Mouse (Mus musculus) v-Abl transformed pro-B cells (cell line): ENCODE measurements around the gene Hmgcs2.

ENCODE experiments used
- in situ Hi-C, 2 experiments: fragments of 400-800 bp; cut with MboI; formaldehyde crosslinking; loops; one replicate each; pipeline ENCODE4 v1.15.1; 2025; ENCODE audit not compliant: unreplicated experiment in 2 of 2

Gene Hmgcs2

DNA sequence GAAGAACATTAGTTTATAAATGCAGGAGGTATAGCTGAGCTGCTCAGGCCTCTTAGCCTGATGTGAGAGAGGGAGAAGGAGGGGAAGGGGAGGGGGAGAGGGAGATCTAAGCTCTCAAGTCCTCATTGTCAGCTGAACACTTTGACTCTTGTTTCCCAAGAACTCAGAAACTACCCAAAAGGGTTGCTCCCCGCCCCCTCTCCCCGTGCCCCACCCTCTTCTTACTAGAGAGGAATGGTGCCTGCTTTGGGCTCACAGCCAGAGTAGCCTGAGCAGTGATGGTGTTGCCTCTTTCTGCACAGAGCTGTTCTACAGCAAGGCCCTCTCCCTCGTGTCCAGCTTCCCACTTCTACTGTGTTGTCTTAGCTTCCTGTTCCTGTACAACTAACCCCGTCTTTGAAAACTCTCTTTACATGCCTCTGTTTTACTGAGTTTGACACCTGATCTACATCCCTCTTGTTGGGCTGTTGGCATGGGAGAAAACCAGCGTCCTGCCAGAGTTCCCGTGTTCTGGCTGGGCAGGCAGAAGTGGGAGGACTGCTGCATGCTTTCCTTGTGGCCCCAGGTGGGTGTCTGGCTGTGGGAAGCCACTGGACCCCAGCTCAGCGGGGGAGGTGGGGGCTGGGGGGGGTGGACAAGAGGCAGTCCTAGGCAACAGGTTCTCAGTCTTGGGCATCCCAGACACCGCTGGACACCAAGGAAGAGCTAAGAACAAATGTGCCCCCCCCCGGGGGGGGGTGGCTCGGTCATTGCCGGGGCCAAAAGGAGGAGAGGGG, 6.4 kb upstream of the Hmgcs2 start:
- in situ Hi-C loops = no loop called here

GRCm38 (mm10) chr3:98279682-98280081, 553 bp upstream of the Hmgcs2 start:
- in situ Hi-C loops = no loop called here

DNA sequence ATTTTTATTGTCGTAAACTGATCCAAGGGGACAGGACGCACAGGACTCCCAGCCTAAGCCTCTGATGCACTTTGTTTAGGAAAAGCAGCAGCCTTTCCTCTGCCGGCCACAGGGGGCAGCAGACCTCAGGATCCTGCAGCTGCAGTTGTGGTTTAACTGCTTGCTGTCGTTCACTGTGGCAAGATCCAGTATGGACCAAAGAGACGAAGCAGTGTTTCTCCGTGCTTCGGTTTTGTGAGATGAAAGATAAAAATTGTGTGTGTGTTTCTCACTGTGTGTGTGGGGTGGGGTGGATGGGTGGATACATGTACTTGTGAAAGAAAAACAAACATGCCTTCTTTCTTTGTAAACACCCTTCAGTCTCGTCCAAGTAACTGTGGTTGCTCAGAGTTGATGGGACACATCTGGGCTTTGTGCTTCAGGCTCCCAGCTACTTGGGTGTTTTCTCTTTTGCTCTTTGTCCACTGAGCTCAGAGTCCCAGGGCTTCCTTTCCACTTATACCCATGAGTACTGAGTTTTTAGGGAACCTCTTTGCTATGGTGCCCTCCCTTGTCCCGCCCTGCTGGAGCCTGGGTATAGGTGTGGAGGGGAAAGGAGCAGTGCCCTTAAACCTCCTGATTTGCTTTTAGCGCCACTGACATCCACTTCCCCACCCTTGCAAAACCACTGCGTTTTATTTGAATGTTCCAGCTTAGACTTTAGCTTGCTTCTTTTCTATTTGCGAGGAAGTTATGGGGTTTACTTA, 871 bp downstream of the Hmgcs2 start:
- in situ Hi-C loops = no loop called here

DNA sequence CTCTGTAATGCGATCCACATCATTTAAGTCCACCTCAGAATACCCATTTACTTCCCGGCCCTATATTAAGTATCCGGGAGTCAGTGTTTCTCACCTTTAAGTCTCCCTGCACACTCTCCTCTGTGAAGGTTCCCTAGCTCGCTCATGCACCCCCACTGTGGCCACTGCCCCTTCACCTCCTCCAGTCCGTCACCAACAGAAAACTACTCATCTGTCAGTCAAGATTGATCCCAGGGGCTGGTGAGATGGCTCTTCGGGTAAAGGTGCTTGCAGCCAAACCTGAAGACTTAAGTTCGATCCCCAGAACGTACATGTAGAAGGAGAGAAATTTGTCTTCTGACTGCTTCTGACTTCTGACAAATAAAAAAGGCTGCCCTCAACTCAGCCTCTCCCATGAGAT, 2.2 kb downstream of the Hmgcs2 start:
- in situ Hi-C loops = no loop called here

GRCm38 (mm10) chr3:98283205-98283604, 3.0 kb downstream of the Hmgcs2 start:
- in situ Hi-C loops = no loop called here

- in situ Hi-C loops = no loop called here
These were observed 10.8 kb downstream of the Hmgcs2 start for GRCm38 (mm10) chr3:98291044-98291443.

DNA sequence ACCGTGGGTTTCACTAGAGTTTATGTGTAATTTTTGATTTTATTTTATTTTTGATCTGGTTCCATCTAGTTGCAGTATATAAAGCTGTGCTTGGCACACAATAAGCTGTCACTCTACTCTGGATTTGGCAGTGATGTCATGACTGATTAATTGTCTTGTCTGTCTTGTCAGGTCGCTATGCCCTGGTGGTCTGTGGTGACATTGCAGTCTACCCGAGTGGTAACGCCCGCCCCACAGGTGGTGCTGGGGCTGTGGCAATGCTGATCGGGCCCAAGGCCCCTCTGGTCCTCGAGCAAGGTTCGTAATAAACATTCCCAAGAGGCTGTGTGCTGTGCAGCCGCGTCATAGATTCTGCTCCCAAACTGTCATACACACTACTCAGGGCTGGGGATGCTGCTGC, 15.7 kb downstream of the Hmgcs2 start:
- in situ Hi-C loops = no loop called here

DNA sequence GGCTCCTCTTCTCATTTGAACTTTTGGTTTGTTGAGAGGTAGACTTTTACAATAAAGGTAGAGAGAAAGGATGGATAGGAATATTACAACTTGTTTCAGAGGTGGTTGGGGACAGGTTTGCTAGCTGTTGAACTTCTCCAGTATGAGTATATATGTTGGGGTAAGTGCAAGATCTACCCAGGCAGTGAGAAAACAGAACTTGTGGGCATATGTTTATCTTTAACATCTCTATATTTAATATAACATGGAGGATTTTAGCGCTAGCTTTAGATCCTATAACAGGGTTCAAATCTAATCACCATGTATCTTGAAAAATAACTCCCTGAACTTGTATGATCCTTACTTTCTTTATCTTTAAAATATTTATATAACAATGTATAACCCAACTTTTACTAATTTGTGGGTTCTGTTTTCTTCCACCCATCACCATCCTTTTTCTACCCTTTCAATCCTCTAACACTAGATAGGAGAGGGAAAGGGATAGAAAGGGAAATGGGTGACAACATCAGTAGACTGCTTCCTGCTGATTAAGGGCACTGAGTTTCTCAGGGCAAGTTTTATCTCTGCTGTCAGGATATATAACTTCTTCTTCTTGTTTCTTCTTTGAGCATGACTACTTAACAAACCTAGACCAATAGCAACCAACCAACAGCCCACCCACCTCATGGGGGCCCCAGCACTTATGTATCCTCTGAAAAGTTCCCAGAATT, 19.3 kb downstream of the Hmgcs2 start:
- in situ Hi-C loops = no loop called here

DNA sequence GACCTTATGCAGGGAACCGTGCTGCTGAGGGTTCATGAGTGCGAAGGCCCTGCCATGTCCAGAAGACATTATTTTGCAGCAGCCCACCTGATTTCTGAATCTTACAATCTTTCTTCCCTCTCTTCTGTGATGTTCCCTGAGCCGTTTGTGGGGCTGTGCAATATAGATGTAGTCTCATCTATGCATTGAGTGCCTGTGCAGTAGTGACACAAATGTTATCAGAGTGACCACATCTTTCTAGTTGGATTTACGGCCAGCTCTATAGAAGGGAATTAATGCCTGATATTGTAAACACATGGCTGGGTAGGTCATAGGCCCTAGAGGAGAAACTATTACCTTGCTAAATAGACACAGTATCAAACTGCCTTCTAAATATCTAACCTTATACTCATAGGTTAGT, 20.0 kb downstream of the Hmgcs2 start:
- in situ Hi-C loops = no loop called here

GRCm38 (mm10) chr3:98301761-98302160, 21.5 kb downstream of the Hmgcs2 start:
- in situ Hi-C loops = no loop called here

DNA sequence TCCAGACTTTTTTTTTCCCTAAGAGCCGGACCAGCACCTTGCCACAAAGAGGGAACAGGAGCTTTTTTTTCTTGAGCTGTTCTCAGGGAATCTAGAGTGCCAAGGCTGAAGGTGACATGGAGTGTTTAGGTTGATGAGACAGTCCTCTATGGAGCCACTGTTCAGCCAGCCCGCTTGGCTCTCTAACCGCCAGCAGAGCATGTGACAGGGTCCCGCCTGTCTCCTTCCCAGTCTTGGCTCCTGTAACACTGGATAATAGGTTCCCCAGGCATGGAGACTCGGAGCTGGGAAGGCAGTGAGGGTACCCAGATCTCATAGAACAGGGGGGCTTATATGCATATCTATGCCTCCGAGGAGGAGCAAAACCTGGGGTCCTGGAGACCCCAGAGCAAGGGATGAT, 28.4 kb downstream of the Hmgcs2 start:
- in situ Hi-C loops = no loop called here

- in situ Hi-C loops = loop anchor here (5.0 to 10.0 kb wide), 3 partner anchors 83 to 636 kb away; partner anchors contain the start of gene Gm17651 (in 1 of the 2)
These were observed 30.2 kb downstream of the Hmgcs2 start for GRCm38 (mm10) chr3:98310456-98310855.

- in situ Hi-C loops = loop anchor here (5.0 to 10.0 kb wide), 3 partner anchors 86 to 638 kb away; partner anchors contain the start of gene Gm17651 (in 1 of the 2)
These were observed 32.6 kb downstream of the Hmgcs2 start for GRCm38 (mm10) chr3:98312867-98313266.

GRCm38 (mm10) chr3:98313294-98314155, 33.3 kb downstream of the Hmgcs2 start:
- in situ Hi-C loops = loop anchor here (5.0 to 10.0 kb wide), 3 partner anchors 86 to 639 kb away; partner anchors contain the start of gene Gm17651 (in 1 of the 2)

DNA sequence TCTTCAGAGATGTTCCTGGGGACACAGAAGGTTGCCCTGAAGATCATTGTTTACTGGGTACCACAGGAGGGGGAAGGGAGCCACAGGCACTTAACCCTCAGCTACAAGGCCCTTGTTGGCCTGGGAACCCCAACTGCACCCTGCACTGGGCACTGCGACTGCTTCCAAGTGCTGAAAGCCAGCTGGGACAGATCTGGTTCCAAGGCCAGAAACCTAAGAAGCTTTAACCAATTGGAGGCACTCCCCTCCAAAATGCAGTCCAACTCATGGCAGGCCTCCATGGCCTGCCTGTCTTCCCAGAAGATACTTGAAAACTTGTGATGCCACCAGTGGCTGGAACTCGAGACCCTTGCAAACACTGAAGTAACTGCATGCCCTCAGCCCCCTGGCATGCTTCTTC, 34.9 kb downstream of the Hmgcs2 start:
- in situ Hi-C loops = loop anchor here in 1 of 2 experiments (10.0 kb wide), 1 partner anchor 640 kb away; the partner anchor contains the start of gene Gm17651

GRCm38 (mm10) chr3:98317143-98317542, 36.9 kb downstream of the Hmgcs2 start:
- in situ Hi-C loops = loop anchor here in 1 of 2 experiments (10.0 kb wide), 1 partner anchor 642 kb away; the partner anchor contains the start of gene Gm17651

GRCm38 (mm10) chr3:98319190-98319589, 39.0 kb downstream of the Hmgcs2 start:
- in situ Hi-C loops = loop anchor here in 1 of 2 experiments (10.0 kb wide), 1 partner anchor 644 kb away; the partner anchor contains the start of gene Gm17651

- in situ Hi-C loops = no loop called here
These were observed 42.0 kb downstream of the Hmgcs2 start for GRCm38 (mm10) chr3:98322209-98322608.

DNA sequence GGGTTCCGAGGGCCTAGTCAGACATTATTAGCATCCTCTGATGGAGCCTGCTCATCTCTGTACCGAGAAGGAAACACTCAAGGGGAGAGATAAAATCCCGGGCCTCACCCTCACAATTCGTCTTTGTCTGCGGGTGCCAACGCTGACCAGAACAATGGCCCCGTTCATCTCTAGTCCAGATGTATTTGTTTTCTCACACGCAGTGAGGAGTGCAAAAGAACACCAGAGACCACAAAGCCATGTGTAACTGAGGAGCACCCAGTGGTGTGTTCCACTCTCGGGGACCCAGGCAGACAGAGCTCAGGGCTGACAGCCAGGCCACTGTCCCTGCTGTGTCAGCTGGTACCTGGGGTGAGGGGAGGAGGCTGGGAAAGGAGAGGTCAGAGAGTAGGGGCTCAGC, 44.0 kb downstream of the Hmgcs2 start:
- in situ Hi-C loops = no loop called here

- in situ Hi-C loops = loop anchor here in 1 of 2 experiments (10.0 kb wide), 1 partner anchor 569 kb away; no protein-coding TSS in a partner anchor
These were observed 53.8 kb downstream of the Hmgcs2 start for GRCm38 (mm10) chr3:98334010-98334409.
